Mouse (Mus musculus) right cerebral cortex, postnatal 14 days (tissue): Measurements from ENCODE around the gene Ttc25.

Experiments used
- DNase-seq: peaks from one replicate; pipeline ENCODE4 v3.0.0; 2022

Ttc25 gene

GRCm38 (mm10) chr11:100544832-100545745, at the start of gene Ttc25:
Gene Ttc25 (plus strand): TSS chr11:100545607.
- DNase-seq: peak; percentile 73

DNA sequence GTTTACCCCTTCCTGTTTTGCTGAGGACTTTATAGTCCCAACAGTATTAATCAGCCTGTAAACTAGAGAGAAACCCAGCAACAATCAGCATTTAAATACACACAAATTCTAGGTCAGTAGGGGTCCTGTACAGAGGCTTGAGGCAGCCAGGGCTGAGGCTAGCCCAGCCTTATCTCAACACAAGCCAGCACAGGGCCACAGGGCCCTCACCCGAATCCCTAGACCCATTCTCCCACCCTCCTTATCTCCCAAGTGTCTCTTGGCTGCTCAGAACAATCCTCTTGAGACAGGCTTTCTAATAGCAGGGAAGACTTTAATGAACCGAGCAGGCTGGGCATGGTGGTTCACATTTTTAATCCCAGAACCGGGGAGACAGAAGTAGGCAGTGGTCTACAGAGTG, 45.2 kb upstream of the Ttc25 start:
- no peak for DNase-seq

- no peak for DNase-seq
Observed at GRCm38 (mm10) chr11:100500651-100501050, 44.8 kb upstream of the Ttc25 start.

DNA sequence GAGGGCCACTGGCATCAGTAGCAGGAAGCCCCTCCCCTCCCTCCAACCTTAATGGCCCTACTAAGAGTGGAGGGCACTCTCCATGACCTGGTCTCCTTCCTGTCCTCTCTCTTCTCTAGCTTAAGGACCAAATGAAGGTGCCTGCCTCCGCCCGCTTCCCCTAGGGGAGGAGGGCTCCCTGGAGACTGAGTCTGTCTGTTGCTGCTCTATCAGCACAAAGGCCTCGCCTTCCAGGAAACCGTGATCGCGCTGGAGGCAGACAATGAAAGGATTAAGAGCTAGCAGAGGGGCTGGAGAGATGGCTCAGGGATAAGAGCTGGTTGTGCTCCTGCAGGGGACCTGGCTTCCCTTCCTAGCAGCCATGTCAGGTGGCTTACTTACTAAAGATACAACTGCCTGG, 44.1 kb upstream of the Ttc25 start:
- no peak for DNase-seq

DNA sequence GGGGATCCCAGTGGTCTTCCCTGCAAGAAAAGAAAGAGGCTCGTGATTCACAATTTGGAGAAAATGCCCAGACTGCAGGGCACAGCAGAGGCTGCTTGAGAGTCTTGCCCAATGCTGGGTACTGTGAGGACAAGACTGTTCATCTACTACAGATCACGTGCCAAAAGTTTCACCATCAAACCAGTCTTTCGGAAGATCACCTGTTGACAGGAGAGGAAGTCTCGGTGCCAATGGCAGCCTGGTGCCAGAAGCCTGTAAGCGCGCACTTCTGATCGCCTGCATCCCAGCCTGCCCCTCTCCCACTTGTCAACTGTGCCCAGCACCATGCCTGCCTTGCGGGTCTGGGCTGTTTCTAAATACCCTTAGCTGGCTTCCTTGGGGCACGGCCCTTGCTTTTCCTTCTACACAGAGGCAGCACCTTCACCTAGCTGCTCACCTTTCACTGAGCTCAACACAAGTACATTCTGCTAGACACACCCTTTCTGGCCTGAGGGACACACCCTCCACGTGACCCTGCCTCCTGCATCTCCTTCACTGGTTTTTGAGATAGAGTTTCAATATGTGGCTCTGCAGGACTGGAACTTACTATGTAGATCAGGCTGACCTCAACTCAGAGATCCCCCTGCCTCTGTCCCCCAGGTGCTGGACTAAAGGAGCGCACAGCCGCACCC, 40.3 kb upstream of the Ttc25 start:
- DNase-seq: no peak

DNA sequence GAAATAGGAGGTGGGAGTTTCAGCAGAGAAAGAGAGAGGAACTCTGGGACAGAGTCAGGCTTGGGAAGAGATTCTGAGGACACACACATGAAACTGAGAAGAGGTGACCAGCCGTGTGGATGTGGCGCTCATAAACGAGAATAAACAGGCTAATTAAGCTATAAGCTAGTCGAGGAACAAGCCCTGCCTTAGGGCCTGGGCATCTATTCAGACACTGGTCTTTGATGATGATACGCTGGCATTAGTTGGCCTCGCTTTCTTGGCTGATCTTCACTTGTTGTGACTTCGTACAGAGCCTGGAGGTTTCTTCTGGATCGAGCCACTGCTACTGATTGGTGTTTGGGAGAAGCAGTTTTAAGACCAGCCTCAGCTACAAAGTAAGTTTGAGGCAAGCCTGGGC, 39.4 kb upstream of the Ttc25 start:
- DNase-seq: no peak

DNA sequence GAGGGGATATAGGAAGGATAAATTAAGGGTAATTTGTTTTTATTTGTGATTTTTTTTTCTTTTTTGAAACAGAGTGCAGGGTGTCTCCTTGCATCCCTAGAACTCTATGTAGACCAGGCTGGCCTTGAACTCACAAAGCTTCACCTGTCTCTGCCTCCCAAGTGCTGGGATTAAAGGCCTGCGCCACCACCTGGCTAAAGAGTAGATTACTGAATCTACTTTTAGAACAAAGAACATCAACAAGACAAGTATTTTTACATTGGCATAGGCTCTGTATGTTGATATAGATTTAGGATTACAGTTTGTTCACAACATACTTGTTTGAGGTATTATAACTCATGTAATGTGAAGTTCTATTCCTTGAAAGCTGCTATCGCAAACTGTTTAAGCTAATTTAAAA, 34.9 kb upstream of the Ttc25 start:
- no peak for DNase-seq

GRCm38 (mm10) chr11:100512384-100512783, 33.0 kb upstream of the Ttc25 start:
- peak; percentile 36 for DNase-seq

DNA sequence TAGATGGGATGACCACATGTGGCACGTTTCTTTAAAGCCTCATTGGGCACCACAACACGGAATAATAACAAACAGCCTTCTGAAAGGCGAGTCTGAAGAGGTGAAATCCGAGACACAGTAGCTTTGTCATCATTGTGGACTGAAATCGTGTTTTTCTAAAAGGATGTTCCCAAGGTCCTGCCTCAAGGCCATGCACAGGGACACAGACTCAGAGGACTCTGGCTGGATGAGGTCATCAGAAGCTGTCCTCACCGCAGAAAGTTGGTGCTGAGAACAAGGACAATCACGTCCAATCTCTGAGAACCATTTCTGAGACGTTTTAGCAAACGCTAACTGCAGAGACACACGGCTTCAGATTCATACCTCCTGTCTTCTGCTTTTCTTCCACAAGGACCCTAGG, 31.7 kb upstream of the Ttc25 start:
- DNase-seq: no peak

DNA sequence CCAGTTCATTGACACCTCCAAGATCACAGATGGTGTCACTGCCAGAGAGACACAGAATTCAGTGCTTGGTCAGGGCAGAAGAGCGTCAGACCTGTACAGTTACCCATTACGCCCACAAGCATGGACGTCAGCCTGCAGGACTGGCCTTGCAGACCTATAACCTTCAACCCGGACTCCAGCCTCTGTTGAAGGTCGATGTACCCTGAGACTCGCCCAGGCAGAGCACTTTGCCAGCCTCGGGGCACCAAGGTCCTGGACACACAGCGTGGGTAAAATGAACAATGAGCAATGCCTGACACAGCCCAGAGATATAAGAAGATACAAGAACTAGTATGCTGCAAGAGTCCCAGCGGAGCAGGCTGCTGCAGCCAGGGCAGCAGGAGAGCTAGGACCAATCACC, 30.3 kb upstream of the Ttc25 start:
- no peak for DNase-seq

GRCm38 (mm10) chr11:100515789-100516188, 29.6 kb upstream of the Ttc25 start:
- DNase-seq: no peak

DNA sequence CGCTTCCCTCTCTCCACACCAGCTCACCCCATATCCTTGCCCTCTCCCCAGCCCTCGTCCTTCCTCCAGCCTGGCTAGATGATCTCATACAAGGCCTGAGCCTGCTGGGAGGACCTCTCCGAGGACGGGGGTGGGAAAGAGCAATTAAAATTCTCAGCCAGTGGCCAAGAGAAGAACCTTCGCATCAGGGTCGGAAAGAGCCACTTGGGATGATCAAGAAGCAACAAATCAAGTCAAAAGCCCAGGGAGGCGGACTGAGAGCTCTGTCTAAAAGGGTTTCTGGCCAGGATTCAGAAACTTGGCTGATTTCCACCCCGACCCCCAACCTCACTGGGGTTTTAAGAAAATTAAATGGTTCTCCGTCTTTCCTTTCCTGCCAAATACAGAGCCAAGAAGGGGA, 29.1 kb upstream of the Ttc25 start:
- no peak for DNase-seq

DNA sequence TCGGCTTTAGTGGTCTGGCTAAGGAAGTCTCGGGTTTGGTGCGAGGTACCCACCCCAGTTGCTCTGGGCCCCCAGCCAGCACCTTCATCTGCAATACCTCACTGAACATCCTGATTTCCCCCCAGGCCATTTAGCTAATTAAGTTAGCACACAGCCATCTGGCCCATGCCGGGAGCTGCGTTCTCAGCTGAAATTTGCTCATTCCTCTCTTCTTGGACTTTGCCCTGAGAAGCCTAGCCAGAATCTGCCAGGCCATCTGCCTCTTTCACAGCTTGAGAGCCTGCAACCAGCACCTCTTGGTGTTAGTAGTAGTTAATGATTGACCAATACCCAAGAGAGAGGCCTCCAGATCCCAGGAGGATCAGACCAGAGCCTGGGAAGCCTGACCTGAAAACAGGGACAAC, 27.2 kb upstream of the Ttc25 start:
- no peak for DNase-seq

DNA sequence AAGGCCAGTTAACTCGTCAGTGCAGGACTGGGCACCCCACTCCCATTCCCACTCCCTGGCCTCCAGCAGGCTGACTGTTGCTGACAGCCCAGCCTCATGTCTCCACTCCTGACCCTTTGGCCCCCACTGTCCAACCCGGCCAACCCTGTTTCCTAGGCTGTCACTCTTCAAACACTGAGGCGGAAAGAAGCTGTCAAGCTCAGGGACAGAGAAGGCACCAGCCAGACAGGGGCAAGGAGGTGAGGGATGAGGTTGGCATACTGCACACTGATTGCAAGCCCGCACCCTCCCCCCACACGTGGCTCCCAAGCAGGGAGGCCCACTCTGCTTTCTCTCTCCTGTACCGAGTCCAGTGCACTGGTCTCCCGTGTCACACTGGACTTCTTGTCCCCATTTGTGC, 26.2 kb upstream of the Ttc25 start:
- DNase-seq: no peak

GRCm38 (mm10) chr11:100520838-100521237, 24.6 kb upstream of the Ttc25 start:
- DNase-seq: no peak

DNA sequence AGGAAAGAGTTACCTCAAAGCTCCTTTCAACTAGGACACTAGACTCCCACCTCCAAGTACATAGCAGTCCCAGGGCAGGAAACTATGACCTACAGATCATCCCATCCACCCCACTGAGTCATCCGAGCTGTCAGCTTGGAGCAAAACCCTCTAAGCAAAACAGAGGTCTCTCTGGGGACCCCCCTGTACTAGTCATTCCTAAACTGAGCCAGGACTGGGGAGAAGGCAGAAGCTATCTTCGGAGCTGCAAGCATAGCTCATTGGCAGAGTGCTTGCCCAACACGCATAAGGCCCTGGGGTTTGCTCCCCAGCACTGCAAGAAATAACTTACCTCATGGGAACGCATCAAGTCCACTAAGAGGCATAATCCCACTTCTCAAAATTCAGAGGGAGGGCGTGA, 21.0 kb upstream of the Ttc25 start:
- no peak for DNase-seq

DNA sequence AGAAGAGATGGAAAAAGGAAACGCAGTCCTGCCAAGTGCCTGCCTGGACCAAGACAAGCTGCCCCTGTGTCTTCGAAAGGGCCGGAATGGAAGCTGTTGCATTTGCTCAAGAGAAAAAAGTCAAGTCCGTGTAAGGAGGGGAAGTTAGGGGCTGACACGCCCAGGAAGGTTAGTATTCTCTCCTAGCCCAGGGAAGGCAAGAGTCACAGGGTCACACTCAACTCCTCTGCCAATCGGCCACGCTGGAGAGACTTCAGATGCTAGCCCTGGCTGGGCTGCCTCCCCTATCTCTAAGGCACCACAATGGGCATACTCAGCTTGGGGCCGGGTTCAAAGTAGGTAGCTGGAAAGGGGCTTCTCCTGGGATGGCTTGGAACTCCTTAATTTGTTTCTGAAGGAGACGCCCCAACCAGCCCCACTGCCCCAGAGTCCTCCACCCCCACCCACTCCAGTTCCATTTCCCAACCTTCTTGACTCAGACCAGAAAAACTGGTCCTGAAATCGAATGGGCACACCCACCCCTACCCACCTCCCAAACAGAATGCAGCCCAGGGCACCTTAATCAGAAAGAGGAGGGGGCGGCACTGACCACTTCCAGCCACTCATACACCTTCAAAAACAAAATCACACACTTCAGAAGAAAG, 20.3 kb upstream of the Ttc25 start:
- DNase-seq: no peak

DNA sequence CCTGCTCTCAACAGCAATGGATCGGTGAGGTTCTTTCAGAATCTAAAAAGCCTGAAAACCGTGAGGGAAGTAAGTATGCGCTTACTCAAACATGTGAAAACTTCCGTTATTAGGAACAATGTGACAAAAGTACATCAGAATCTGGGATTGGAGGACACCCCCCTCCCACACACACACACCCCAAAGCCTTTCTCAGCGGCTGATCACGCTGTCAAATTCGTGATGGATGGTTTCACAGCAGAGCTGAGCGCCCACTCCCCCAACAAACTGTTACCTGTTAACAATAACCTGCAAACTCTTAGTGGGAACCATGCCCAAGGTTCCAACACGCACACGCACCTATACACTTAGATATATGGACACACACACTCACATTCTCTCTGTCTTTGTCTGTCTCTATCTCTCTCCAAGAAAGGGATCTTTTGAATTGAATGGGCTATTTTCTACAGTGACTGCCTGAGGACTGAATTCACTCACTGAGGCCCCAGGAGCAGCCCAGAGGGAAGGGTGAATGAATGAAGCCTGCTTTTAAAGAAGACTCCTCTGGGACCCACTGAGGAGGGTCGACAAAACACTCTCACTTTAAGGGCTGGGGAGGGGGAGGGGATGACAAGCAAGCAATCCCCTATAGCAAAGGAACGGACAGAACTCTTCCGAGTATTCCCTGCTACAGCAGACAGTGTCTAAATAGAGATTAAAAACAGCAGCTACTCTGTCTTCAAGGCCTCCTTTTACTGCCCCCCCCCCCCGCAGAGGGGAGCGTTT, 19.2 kb upstream of the Ttc25 start:
- no peak for DNase-seq

DNA sequence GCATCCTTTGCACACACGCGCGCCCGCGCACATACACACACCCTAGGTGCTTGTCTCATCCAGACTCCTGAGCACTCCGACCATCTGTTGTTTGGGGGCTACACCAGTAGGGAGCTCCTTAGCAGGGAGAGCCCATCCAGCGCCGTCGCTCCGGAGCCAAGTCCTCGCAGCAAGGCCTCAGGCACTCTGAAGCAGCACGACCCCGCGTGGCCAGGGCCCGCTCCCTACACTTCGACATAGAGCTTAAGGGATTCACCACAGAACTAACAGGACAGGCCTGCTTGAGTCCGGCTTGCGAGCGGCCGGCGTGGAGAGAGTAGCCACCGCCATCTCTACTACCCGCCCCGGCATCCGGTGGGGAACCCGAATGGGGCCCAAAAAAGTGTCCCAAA, 18.3 kb upstream of the Ttc25 start:
- peak; percentile 54 for DNase-seq

DNA sequence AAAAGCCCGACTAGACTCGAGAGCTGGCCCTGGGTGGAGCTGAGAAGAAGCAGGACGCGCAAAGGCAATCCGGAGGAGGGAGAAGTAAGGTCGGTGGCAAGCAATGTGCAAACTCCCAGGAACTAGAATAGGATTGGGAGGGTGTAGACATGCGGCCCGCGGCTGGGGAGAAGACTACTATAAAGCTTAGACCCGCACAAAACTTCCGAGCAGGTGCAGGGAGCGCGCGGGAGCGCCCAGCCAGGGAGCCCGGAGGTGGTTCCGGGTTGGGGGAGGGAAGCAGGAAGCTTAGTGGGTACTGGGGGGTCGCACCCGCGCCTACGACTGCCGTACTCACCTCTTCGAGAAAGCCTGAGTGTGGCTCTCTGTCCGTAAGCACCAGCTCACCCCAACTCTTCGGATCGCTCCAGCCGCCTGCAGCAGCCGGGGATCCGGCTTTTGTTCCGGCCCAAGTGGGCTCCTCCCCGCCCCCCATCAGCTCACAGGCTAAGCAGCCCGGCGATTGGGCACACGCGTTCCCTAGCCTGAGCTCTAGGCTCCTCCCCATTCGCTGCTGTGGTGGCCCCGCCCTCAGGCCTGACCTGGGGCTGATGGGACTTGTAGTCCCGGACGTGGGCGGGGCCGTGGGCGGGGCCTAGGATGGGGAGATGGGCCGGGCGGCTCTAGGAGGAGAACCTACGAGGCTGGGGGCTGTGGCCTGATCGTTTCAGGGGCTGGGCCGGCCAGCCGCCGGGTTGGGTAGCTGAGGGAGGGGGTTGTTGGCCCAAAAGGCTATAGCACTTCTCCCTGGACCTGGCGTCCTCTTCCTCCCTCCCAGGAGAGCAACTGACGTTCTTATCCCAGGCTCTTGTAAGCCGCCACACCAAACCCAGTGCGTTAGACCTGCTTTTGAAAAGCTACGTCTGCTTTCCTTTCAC, 17.7 kb upstream of the Ttc25 start, which contains the start of gene Acly:
TSS of gene Acly (minus strand) at position 543 of the 917 bp plus-strand sequence.
- peak; percentile 99 for DNase-seq

- no peak for DNase-seq
Observed at GRCm38 (mm10) chr11:100528375-100529165, 16.8 kb upstream of the Ttc25 start.
